Mouse (Mus musculus): Measurements from ENCODE around the gene Stk4.
A peak's percentile ranks its signal among the peaks of the same experiment; 100 is the strongest.

Stk4 gene

GRCm38 (mm10) chr2:164070142-164070764, at the start of gene Stk4:
TSS of gene Stk4 (plus strand) at chr2:164070322.
- DNase-seq (ENCODE audit: low read depth, low spot score) = no peak

- DNase-seq (ENCODE audit: low read depth, low spot score) = no peak
Observed at GRCm38 (mm10) chr2:164022104-164022503, 48.0 kb upstream of the Stk4 start.

GRCm38 (mm10) chr2:164025150-164025549, 45.0 kb upstream of the Stk4 start, which contains the start of gene Pabpc1l:
TSS of gene Pabpc1l (plus strand) at chr2:164025450.
- DNase-seq (ENCODE audit: low read depth, low spot score) = no peak

GRCm38 (mm10) chr2:164031147-164031546, 39.0 kb upstream of the Stk4 start:
- no peak for DNase-seq (ENCODE audit: low read depth, low spot score)

GRCm38 (mm10) chr2:164032973-164033372, 37.1 kb upstream of the Stk4 start:
- no peak for DNase-seq (ENCODE audit: low read depth, low spot score)

GRCm38 (mm10) chr2:164036520-164037019, 33.6 kb upstream of the Stk4 start:
- no peak for DNase-seq (ENCODE audit: low read depth, low spot score)

GRCm38 (mm10) chr2:164038407-164039028, 31.6 kb upstream of the Stk4 start:
- DNase-seq (ENCODE audit: low read depth, low spot score) = no peak

GRCm38 (mm10) chr2:164040949-164041348, 29.2 kb upstream of the Stk4 start:
- DNase-seq (ENCODE audit: low read depth, low spot score) = no peak

- no peak for DNase-seq (ENCODE audit: low read depth, low spot score)
Observed at GRCm38 (mm10) chr2:164041523-164041922, 28.6 kb upstream of the Stk4 start.

GRCm38 (mm10) chr2:164047197-164047690, 22.9 kb upstream of the Stk4 start:
- DNase-seq (ENCODE audit: low read depth, low spot score) = peak; percentile 89

GRCm38 (mm10) chr2:164053767-164054166, 16.4 kb upstream of the Stk4 start:
- DNase-seq (ENCODE audit: low read depth, low spot score) = no peak

GRCm38 (mm10) chr2:164054671-164055070, 15.5 kb upstream of the Stk4 start:
- DNase-seq (ENCODE audit: low read depth, low spot score) = no peak

- DNase-seq (ENCODE audit: low read depth, low spot score) = no peak
Observed at GRCm38 (mm10) chr2:164059634-164060235, 10.4 kb upstream of the Stk4 start.

- peak; percentile 98 for DNase-seq (ENCODE audit: low read depth, low spot score)
Observed at GRCm38 (mm10) chr2:164070765-164071436, 779 bp downstream of the Stk4 start, which contains the start of gene Tomm34. TSS of gene Tomm34 (minus strand) at chr2:164071169.

GRCm38 (mm10) chr2:164071437-164071820, 1.3 kb downstream of the Stk4 start:
- peak; percentile 30 for DNase-seq (ENCODE audit: low read depth, low spot score)

- DNase-seq (ENCODE audit: low read depth, low spot score) = no peak
Observed at GRCm38 (mm10) chr2:164072109-164072508, 2.0 kb downstream of the Stk4 start.

GRCm38 (mm10) chr2:164073120-164073519, 3.0 kb downstream of the Stk4 start:
- no peak for DNase-seq (ENCODE audit: low read depth, low spot score)

- peak; percentile 99 for DNase-seq (ENCODE audit: low read depth, low spot score)
Observed at GRCm38 (mm10) chr2:164073918-164074578, 3.9 kb downstream of the Stk4 start.

- peak; percentile 72 for DNase-seq (ENCODE audit: low read depth, low spot score)
Observed at GRCm38 (mm10) chr2:164075088-164075487, 5.0 kb downstream of the Stk4 start.

- no peak for DNase-seq (ENCODE audit: low read depth, low spot score)
Observed at GRCm38 (mm10) chr2:164076874-164077425, 6.8 kb downstream of the Stk4 start.

GRCm38 (mm10) chr2:164077875-164078274, 7.8 kb downstream of the Stk4 start:
- DNase-seq (ENCODE audit: low read depth, low spot score) = peak; percentile 40
